Mouse (Mus musculus) liver, embryonic 14.5 days (tissue): Measurements from ENCODE around the gene Parvb. TPM values are rescaled to one million over a fixed set of nuclear protein-coding genes. Genes with fewer than 3 reads are reported as not detected.

Experiments used
- ATAC-seq: fragments of 200-750 bp; cut with Nextera tagmentation; 2 replicates; pipeline ENCODE4 v1.8.0; 2017; ENCODE audit warnings: moderate number of reproducible peaks, mild to moderate bottlenecking, moderate library complexity; ENCODE audit not compliant: insufficient read depth
- DNase-seq, 3 experiments: peaks; one replicate each; pipeline ENCODE4 v3.0.0-alpha.2; 2012 to 2013; ENCODE audit warnings: low read depth in 3 of 3, low spot score in 3 of 3
- H3K27ac ChIP-seq: fragments of 300-500 bp; sonication (generic); 2 replicates; pipeline ENCODE4 v1.5.1; 2014; ENCODE audit warnings: moderate library complexity, mild to moderate bottlenecking, control low read depth, inconsistent platforms
- H3K27me3 ChIP-seq: fragments of 300-500 bp; sonication (generic); 2 replicates; pipeline ENCODE4 v1.6.1; 2014; ENCODE audit warnings: mild to moderate bottlenecking, low read length, moderate library complexity; ENCODE audit not compliant: control insufficient read depth, insufficient read depth
- H3K36me3 ChIP-seq: fragments of 300-500 bp; sonication (generic); replicated peaks from 2 replicates; pipeline ENCODE4 v1.6.1; 2014; ENCODE audit warnings: low read depth; ENCODE audit not compliant: control insufficient read depth, insufficient read depth
- H3K4me1 ChIP-seq, 2 experiments: fragments of 200-500 bp in 1 of 2; fragments of 300-500 bp in 1 of 2; sonication (generic) in 1 of 2; replicated peaks; 2 replicates each; pipeline ENCODE4 v1.6.1; 2012 to 2014; ENCODE audit warnings: antibody characterized with exemption in 1 of 2, inconsistent platforms in 1 of 2, low read length in 1 of 2; ENCODE audit not compliant: control insufficient read depth in 2 of 2, insufficient read depth in 2 of 2
- H3K4me2 ChIP-seq: fragments of 300-500 bp; sonication (generic); 2 replicates; pipeline ENCODE4 v1.6.1; 2014; ENCODE audit warnings: low read depth, mild to moderate bottlenecking, control low read depth, moderate library complexity
- H3K4me3 ChIP-seq, 2 experiments: fragments of 200-500 bp in 1 of 2; fragments of 300-500 bp in 1 of 2; sonication (generic) in 1 of 2; 2 replicates each; pipeline ENCODE4 v1.5.1; 2012 to 2014; ENCODE audit warnings: low read depth in 2 of 2, low read length in 2 of 2, mild to moderate bottlenecking in 2 of 2, control low read depth in 1 of 2, inconsistent platforms in 1 of 2, moderate library complexity in 1 of 2; ENCODE audit not compliant: insufficient read depth in 1 of 2
- H3K9ac ChIP-seq: fragments of 300-500 bp; sonication (generic); replicated peaks from 2 replicates; pipeline ENCODE4 v1.6.1; 2014; ENCODE audit warnings: mild to moderate bottlenecking, control low read depth, moderate library complexity
- H3K9me3 ChIP-seq: fragments of 300-500 bp; sonication (generic); 2 replicates; pipeline ENCODE4 v1.6.1; 2016; ENCODE audit warnings: low read length, mixed read lengths; ENCODE audit not compliant: control insufficient read depth
- CTCF ChIP-seq: IDR thresholded peaks from 2 replicates; pipeline ENCODE4 v1.5.1; 2016; ENCODE audit warnings: antibody characterized with exemption, low read depth, control low read depth
- EP300 ChIP-seq: IDR thresholded peaks from 2 replicates; pipeline ENCODE4 v1.6.1; 2016; ENCODE audit warnings: antibody characterized with exemption, low read depth
- WGBS: fragments of 180-500 bp; shearing (Covaris S2); extraction: QIAGEN DNeasy Blood & Tissue Kit; methylation state at CpG from one replicate; pipeline ENCODE4 v1.1.7; 2014; ENCODE audit not compliant: insufficient replicate concordance; 5-methylcytosine and 5-hydroxymethylcytosine counted together
- polyA plus RNA-seq, 2 experiments: library from polyadenylated mRNA; depleted of rRNA in 1 of 2; stranded (reverse) in 1 of 2; unstranded in 1 of 2; fragments of >200 nt; fragmentation: Nextera tagmentation in 1 of 2; extraction: Ambion mirVana in 1 of 2; gene quantifications; 2 replicates each; pipeline versions ENCODE4 v1.2.1 to v1.2.3; 2012 to 2014

Gene Parvb
- polyA plus RNA-seq, 2 experiments: 7.3 to 22.6 TPM

- no peak for ATAC-seq
- whole genome bisulfite sequencing: 51% methylated on average over 7 of the region's 7 CpGs
- H3K9ac ChIP-seq: no peak overlapping the region
- no peak overlapping the region for H3K4me2 ChIP-seq
- no peaks in the 10 kb centered on the region for H3K36me3 ChIP-seq
- TF ChIP-seq EP300: no peak
- TF ChIP-seq CTCF: no peak
- H3K9me3 ChIP-seq: peaks cover 4% of the 10 kb centered on the region
- no peaks in the 10 kb centered on the region for H3K27me3 ChIP-seq
- no peak overlapping the region for H3K27ac ChIP-seq
- peaks cover 0 to 10% of the 10 kb centered on the region in 2 experiments; a peak in 2 of 4 replicates for H3K4me1 ChIP-seq
- no peak overlapping the region for H3K4me3 ChIP-seq
- DNase-seq: no peak
These were observed 119.5 kb downstream of the Parvb start for GRCm38 (mm10) chr15:84351342-84351741.

- DNase-seq: no peak
- H3K4me2 ChIP-seq: no peak overlapping the region
- peaks cover 0 to 10% of the 10 kb centered on the region in 2 experiments; a peak in 2 of 4 replicates for H3K4me1 ChIP-seq
- no peak for TF ChIP-seq CTCF
- TF ChIP-seq EP300: no peak
- no peak overlapping the region for H3K4me3 ChIP-seq
- ATAC-seq: no peak
- WGBS: 58% methylated on average over 21 of the region's 21 CpGs
- H3K36me3 ChIP-seq: no peaks in the 10 kb centered on the region
- peaks cover 4% of the 10 kb centered on the region for H3K9me3 ChIP-seq
- H3K27ac ChIP-seq: no peak overlapping the region
- H3K9ac ChIP-seq: no peak overlapping the region
- no peaks in the 10 kb centered on the region for H3K27me3 ChIP-seq
These were observed 120.3 kb downstream of the Parvb start for GRCm38 (mm10) chr15:84351915-84352844.

GRCm38 (mm10) chr15:84355081-84355480 lies 123.2 kb downstream of the Parvb start:
- 23% methylated on average over 5 of the region's 5 CpGs for WGBS
- DNase-seq (no peak), ATAC-seq (no peak)
- no peak for TF ChIP-seq CTCF
- no peak for TF ChIP-seq EP300
- peaks cover 0 to 7% of the 10 kb centered on the region in 2 experiments; a peak in 2 of 4 replicates for H3K4me1 ChIP-seq
- no peaks in the 10 kb centered on the region for H3K36me3 ChIP-seq
- no peaks in the 10 kb centered on the region for H3K27me3 ChIP-seq
- H3K4me3 ChIP-seq: no peak overlapping the region
- no peak overlapping the region for H3K27ac ChIP-seq
- H3K9ac ChIP-seq: no peak overlapping the region
- no peak overlapping the region for H3K4me2 ChIP-seq
- H3K9me3 ChIP-seq: no peaks in the 10 kb centered on the region

- ATAC-seq (no peak), DNase-seq (no peak)
- Histone ChIP-seq H3K36me3 (no peaks in the 10 kb centered on the region), H3K9ac (no peak overlapping the region), H3K27me3 (no peaks in the 10 kb centered on the region), H3K9me3 (no peaks in the 10 kb centered on the region), H3K4me1 (no peaks in the 10 kb centered on the region), H3K4me2 (no peak overlapping the region), H3K27ac (no peak overlapping the region), H3K4me3 (no peak overlapping the region)
- TF ChIP-seq EP300: no peak
- no peak for TF ChIP-seq CTCF
- 53% methylated on average over 3 of the region's 3 CpGs for WGBS
These were observed 132.9 kb downstream of the Parvb start for GRCm38 (mm10) chr15:84364746-84365145.

Other genes starting within 250 kb of the Parvb start
- gene Efcab6, start 166.7 kb upstream of the Parvb start, polyA plus RNA-seq (2012; rRNA removed): not detected in 2 replicates
- gene Efcab6, start 166.7 kb upstream of the Parvb start, polyA plus RNA-seq (2014; fragmentation: Nextera tagmentation; extraction: Ambion mirVana): not detected in 2 replicates
- 0.06 and 0.16 TPM in 2 replicates for gene Sult4a1, start 126.3 kb upstream of the Parvb start, polyA plus RNA-seq (2012; rRNA removed)
- gene Sult4a1, start 126.3 kb upstream of the Parvb start, polyA plus RNA-seq (2014; fragmentation: Nextera tagmentation; extraction: Ambion mirVana): not detected in 2 replicates
- gene Pnpla5, start 108.9 kb upstream of the Parvb start, polyA plus RNA-seq (2012; rRNA removed): 0.02 TPM in 2 replicates
- gene Pnpla5, start 108.9 kb upstream of the Parvb start, polyA plus RNA-seq (2014; fragmentation: Nextera tagmentation; extraction: Ambion mirVana): not detected in 2 replicates
- 4.0 TPM in 2 replicates for gene Pnpla3, start 64.2 kb upstream of the Parvb start, polyA plus RNA-seq (2012; rRNA removed)
- 0.66 and 0.72 TPM in 2 replicates for gene Pnpla3, start 64.2 kb upstream of the Parvb start, polyA plus RNA-seq (2014; fragmentation: Nextera tagmentation; extraction: Ambion mirVana)
- gene Samm50, start 39.8 kb upstream of the Parvb start, polyA plus RNA-seq (2012; rRNA removed): 7.5 and 12.3 TPM in 2 replicates
- gene Samm50, start 39.8 kb upstream of the Parvb start, polyA plus RNA-seq (2014; fragmentation: Nextera tagmentation; extraction: Ambion mirVana): 49.3 and 51.8 TPM in 2 replicates
- 7.6 and 8.3 TPM in 2 replicates for gene Parvg, start 92.0 kb downstream of the Parvb start, polyA plus RNA-seq (2012; rRNA removed)
- gene Parvg, start 92.0 kb downstream of the Parvb start, polyA plus RNA-seq (2014; fragmentation: Nextera tagmentation; extraction: Ambion mirVana): 6.6 and 7.6 TPM in 2 replicates
- gene Shisal1, start 215.1 kb downstream of the Parvb start, polyA plus RNA-seq (2012; rRNA removed): 0.07 and 0.11 TPM in 2 replicates
- not detected in 2 replicates for gene Shisal1, start 215.1 kb downstream of the Parvb start, polyA plus RNA-seq (2014; fragmentation: Nextera tagmentation; extraction: Ambion mirVana)